Mouse (Mus musculus): ENCODE data around the gene 1700092M07Rik.

Gene 1700092M07Rik

GRCm38 (mm10) chr19:8740603-8741002 is at the start of gene 1700092M07Rik:
Gene 1700092M07Rik (plus strand): TSS chr19:8740718.
- DNase-seq (ENCODE audit: low read depth): no peak

- no peak for DNase-seq (ENCODE audit: low read depth)
Measured at GRCm38 (mm10) chr19:8691871-8692539, 48.5 kb upstream of the 1700092M07Rik start.

- DNase-seq (ENCODE audit: low read depth): no peak
Measured at GRCm38 (mm10) chr19:8692740-8693139, 47.8 kb upstream of the 1700092M07Rik start.

- DNase-seq (ENCODE audit: low read depth): peak; percentile 82
Measured at GRCm38 (mm10) chr19:8695330-8695729, 45.2 kb upstream of the 1700092M07Rik start.

GRCm38 (mm10) chr19:8699652-8700051 is 40.9 kb upstream of the 1700092M07Rik start:
- DNase-seq (ENCODE audit: low read depth): no peak

- no peak for DNase-seq (ENCODE audit: low read depth)
Measured at GRCm38 (mm10) chr19:8702458-8702857, 38.1 kb upstream of the 1700092M07Rik start.

- DNase-seq (ENCODE audit: low read depth): no peak
Measured at GRCm38 (mm10) chr19:8703571-8703970, 36.9 kb upstream of the 1700092M07Rik start.

- no peak for DNase-seq (ENCODE audit: low read depth)
Measured at GRCm38 (mm10) chr19:8705026-8705708, 35.4 kb upstream of the 1700092M07Rik start.

GRCm38 (mm10) chr19:8706132-8706667 is 34.3 kb upstream of the 1700092M07Rik start:
- no peak for DNase-seq (ENCODE audit: low read depth)

- DNase-seq (ENCODE audit: low read depth): no peak
Measured at GRCm38 (mm10) chr19:8706930-8707329, 33.6 kb upstream of the 1700092M07Rik start.

- no peak for DNase-seq (ENCODE audit: low read depth)
Measured at GRCm38 (mm10) chr19:8708954-8709353, 31.6 kb upstream of the 1700092M07Rik start.

GRCm38 (mm10) chr19:8710057-8710456 is 30.5 kb upstream of the 1700092M07Rik start:
- DNase-seq (ENCODE audit: low read depth): no peak

GRCm38 (mm10) chr19:8711506-8711905 is 29.0 kb upstream of the 1700092M07Rik start:
- no peak for DNase-seq (ENCODE audit: low read depth)

- DNase-seq (ENCODE audit: low read depth): peak; percentile 89
Measured at GRCm38 (mm10) chr19:8711949-8712869, 28.3 kb upstream of the 1700092M07Rik start.

- peak; percentile 87 for DNase-seq (ENCODE audit: low read depth)
Measured at GRCm38 (mm10) chr19:8712870-8713305, 27.6 kb upstream of the 1700092M07Rik start.

GRCm38 (mm10) chr19:8713306-8713996 is 27.1 kb upstream of the 1700092M07Rik start:
- peak; percentile 94 for DNase-seq (ENCODE audit: low read depth)

GRCm38 (mm10) chr19:8713997-8714652 is 26.4 kb upstream of the 1700092M07Rik start:
- no peak for DNase-seq (ENCODE audit: low read depth)

- DNase-seq (ENCODE audit: low read depth): no peak
Measured at GRCm38 (mm10) chr19:8714653-8715481, 25.7 kb upstream of the 1700092M07Rik start.

- no peak for DNase-seq (ENCODE audit: low read depth)
Measured at GRCm38 (mm10) chr19:8715868-8716766, 24.4 kb upstream of the 1700092M07Rik start.
